Mouse (Mus musculus) liver, embryonic 14.5 days (tissue): ENCODE data around the gene Odr4. TPM values are rescaled to one million over a fixed set of nuclear protein-coding genes. Genes with fewer than 3 reads are reported as not detected.

Experiments used
- ATAC-seq: fragments of 200-750 bp; cut with Nextera tagmentation; 2 replicates; pipeline ENCODE4 v1.8.0; 2017; ENCODE audit warnings: moderate number of reproducible peaks, mild to moderate bottlenecking, moderate library complexity; ENCODE audit not compliant: insufficient read depth
- DNase-seq, 3 experiments: peaks; one replicate each; pipeline ENCODE4 v3.0.0-alpha.2; 2012 to 2013; ENCODE audit warnings: low read depth in 3 of 3, low spot score in 3 of 3
- H3K27ac ChIP-seq: fragments of 300-500 bp; sonication (generic); 2 replicates; pipeline ENCODE4 v1.5.1; 2014; ENCODE audit warnings: moderate library complexity, mild to moderate bottlenecking, control low read depth, inconsistent platforms
- H3K27me3 ChIP-seq: fragments of 300-500 bp; sonication (generic); 2 replicates; pipeline ENCODE4 v1.6.1; 2014; ENCODE audit warnings: mild to moderate bottlenecking, low read length, moderate library complexity; ENCODE audit not compliant: control insufficient read depth, insufficient read depth
- H3K36me3 ChIP-seq: fragments of 300-500 bp; sonication (generic); replicated peaks from 2 replicates; pipeline ENCODE4 v1.6.1; 2014; ENCODE audit warnings: low read depth; ENCODE audit not compliant: control insufficient read depth, insufficient read depth
- H3K4me1 ChIP-seq, 2 experiments: fragments of 200-500 bp in 1 of 2; fragments of 300-500 bp in 1 of 2; sonication (generic) in 1 of 2; replicated peaks; 2 replicates each; pipeline ENCODE4 v1.6.1; 2012 to 2014; ENCODE audit warnings: antibody characterized with exemption in 1 of 2, inconsistent platforms in 1 of 2, low read length in 1 of 2; ENCODE audit not compliant: control insufficient read depth in 2 of 2, insufficient read depth in 2 of 2
- H3K4me2 ChIP-seq: fragments of 300-500 bp; sonication (generic); 2 replicates; pipeline ENCODE4 v1.6.1; 2014; ENCODE audit warnings: low read depth, mild to moderate bottlenecking, control low read depth, moderate library complexity
- H3K4me3 ChIP-seq, 2 experiments: fragments of 200-500 bp in 1 of 2; fragments of 300-500 bp in 1 of 2; sonication (generic) in 1 of 2; 2 replicates each; pipeline ENCODE4 v1.5.1; 2012 to 2014; ENCODE audit warnings: low read depth in 2 of 2, low read length in 2 of 2, mild to moderate bottlenecking in 2 of 2, control low read depth in 1 of 2, inconsistent platforms in 1 of 2, moderate library complexity in 1 of 2; ENCODE audit not compliant: insufficient read depth in 1 of 2
- H3K9ac ChIP-seq: fragments of 300-500 bp; sonication (generic); replicated peaks from 2 replicates; pipeline ENCODE4 v1.6.1; 2014; ENCODE audit warnings: mild to moderate bottlenecking, control low read depth, moderate library complexity
- H3K9me3 ChIP-seq: fragments of 300-500 bp; sonication (generic); 2 replicates; pipeline ENCODE4 v1.6.1; 2016; ENCODE audit warnings: low read length, mixed read lengths; ENCODE audit not compliant: control insufficient read depth
- CTCF ChIP-seq: IDR thresholded peaks from 2 replicates; pipeline ENCODE4 v1.5.1; 2016; ENCODE audit warnings: antibody characterized with exemption, low read depth, control low read depth
- EP300 ChIP-seq: IDR thresholded peaks from 2 replicates; pipeline ENCODE4 v1.6.1; 2016; ENCODE audit warnings: antibody characterized with exemption, low read depth
- WGBS: fragments of 180-500 bp; shearing (Covaris S2); extraction: QIAGEN DNeasy Blood & Tissue Kit; methylation state at CpG from one replicate; pipeline ENCODE4 v1.1.7; 2014; ENCODE audit not compliant: insufficient replicate concordance; 5-methylcytosine and 5-hydroxymethylcytosine counted together
- polyA plus RNA-seq, 2 experiments: library from polyadenylated mRNA; depleted of rRNA in 1 of 2; stranded (reverse) in 1 of 2; unstranded in 1 of 2; fragments of >200 nt; fragmentation: Nextera tagmentation in 1 of 2; extraction: Ambion mirVana in 1 of 2; gene quantifications; 2 replicates each; pipeline versions ENCODE4 v1.2.1 to v1.2.3; 2012 to 2014

The Odr4 gene
- polyA plus RNA-seq, 2 experiments = 10.6 to 13.9 TPM

DNA sequence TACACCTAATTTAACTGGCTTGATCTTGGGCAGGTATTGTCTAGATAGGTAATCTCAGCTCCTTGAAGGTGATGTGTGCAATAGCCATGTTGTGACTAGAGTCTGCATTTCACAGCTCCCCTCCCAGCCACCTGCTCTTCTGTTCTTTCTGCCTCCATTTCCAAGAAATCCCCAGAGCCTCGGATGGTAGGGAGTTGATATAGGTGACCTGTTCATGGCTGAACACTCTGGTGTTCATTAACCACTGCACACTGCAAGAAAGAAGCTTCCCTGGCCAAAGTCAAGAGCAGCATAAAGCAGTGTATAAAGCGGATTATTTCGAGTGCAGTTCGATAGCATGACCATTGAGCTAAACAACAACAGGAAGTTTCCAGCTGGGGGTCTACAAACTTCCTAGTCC, 25.5 kb upstream of the Odr4 start:
- no peak for ATAC-seq
- WGBS = 73% methylated on average over 4 of the region's 4 CpGs
- no peaks in the 10 kb centered on the region for H3K4me1 ChIP-seq
- H3K36me3 ChIP-seq = peaks cover 73% of the 10 kb centered on the region
- H3K4me3 ChIP-seq = no peak overlapping the region
- H3K27me3 ChIP-seq = no peaks in the 10 kb centered on the region
- H3K27ac ChIP-seq = no peak overlapping the region
- H3K9ac ChIP-seq = no peak overlapping the region
- H3K9me3 ChIP-seq = no peaks in the 10 kb centered on the region
- no peak overlapping the region for H3K4me2 ChIP-seq
- DNase-seq = no peak
- TF ChIP-seq EP300 = no peak
- TF ChIP-seq CTCF = no peak

DNA sequence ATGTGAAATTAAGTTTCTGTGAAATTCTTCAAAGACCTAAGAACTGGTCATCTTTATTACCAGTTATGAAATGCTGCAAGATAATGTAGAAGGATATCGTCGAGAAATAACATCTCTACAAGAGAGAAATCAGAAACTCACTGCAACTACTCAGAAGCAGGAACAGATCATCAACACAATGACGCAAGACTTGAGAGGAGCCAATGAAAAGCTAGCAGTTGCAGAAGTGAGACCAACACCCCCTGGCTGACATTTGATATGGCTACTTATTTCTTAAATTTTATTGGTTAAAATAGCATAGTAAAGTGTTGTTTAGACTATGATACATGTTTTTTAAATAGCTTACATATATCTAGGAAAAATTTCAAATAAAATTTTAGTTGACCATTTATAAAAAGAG, 23.1 kb upstream of the Odr4 start:
- peaks cover 69% of the 10 kb centered on the region for H3K36me3 ChIP-seq
- no peaks in the 10 kb centered on the region for H3K9me3 ChIP-seq
- TF ChIP-seq EP300 (no peak), CTCF (no peak)
- no peak overlapping the region for H3K4me3 ChIP-seq
- H3K27ac ChIP-seq = no peak overlapping the region
- H3K4me2 ChIP-seq = no peak overlapping the region
- no peak overlapping the region for H3K9ac ChIP-seq
- no peaks in the 10 kb centered on the region for H3K4me1 ChIP-seq
- ATAC-seq = no peak
- no peaks in the 10 kb centered on the region for H3K27me3 ChIP-seq
- 82% methylated on average over 3 of the region's 3 CpGs for WGBS
- no peak for DNase-seq

DNA sequence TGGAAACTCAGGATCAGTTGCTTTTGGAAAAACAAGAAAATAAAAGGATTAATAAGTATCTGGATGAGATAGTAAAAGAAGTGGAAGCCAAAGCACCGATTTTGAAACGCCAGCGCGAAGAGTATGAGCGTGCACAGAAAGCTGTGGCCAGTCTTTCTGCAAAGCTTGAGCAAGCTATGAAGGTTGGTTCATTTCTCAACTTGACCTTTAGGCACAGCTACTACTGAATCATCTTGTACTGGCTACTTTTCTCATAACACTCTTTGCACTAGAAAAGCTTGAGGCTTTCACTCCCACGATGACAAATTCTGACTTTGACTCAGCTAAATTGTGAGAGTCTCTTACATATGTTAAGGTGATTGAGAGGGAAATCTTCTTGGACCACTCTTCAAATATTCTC, 17.1 kb upstream of the Odr4 start:
- 94% methylated on average over 6 of the region's 6 CpGs for WGBS
- peaks cover 63% of the 10 kb centered on the region for H3K36me3 ChIP-seq

DNA sequence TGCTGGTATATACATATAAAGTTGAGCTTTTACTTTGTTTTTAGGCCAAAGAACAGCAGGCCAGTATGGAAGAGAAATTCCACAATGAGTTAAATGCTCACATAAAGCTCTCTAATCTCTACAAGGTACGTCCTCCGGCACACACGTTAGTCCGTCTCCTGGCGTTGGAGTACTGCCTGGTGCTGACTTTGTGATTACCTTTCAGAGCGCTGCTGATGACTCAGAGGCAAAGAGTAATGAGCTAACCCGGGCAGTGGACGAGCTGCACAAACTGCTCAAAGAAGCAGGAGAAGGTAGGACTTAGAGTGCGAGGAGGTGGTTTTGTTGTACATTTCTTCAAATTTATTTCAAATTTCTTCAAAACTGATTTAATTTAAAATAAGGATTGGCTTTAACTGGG, 14.4 kb upstream of the Odr4 start:
- H3K27me3 ChIP-seq = no peaks in the 10 kb centered on the region
- peaks cover 56% of the 10 kb centered on the region for H3K36me3 ChIP-seq
- no peaks in the 10 kb centered on the region for H3K4me1 ChIP-seq
- 84% methylated on average over 9 of the region's 9 CpGs for WGBS
- no peak overlapping the region for H3K4me3 ChIP-seq
- no peak overlapping the region for H3K4me2 ChIP-seq
- H3K9me3 ChIP-seq = no peaks in the 10 kb centered on the region
- H3K9ac ChIP-seq = no peak overlapping the region
- DNase-seq (no peak), ATAC-seq (no peak)
- TF ChIP-seq EP300 (no peak), CTCF (no peak)
- no peak overlapping the region for H3K27ac ChIP-seq

More for the DNA sequence above, 17.1 kb upstream of the Odr4 start:
- Histone ChIP-seq H3K27me3 (no peaks in the 10 kb centered on the region), H3K4me2 (no peak overlapping the region), H3K4me3 (no peak overlapping the region), H3K9me3 (no peaks in the 10 kb centered on the region), H3K9ac (no peak overlapping the region), H3K4me1 (no peaks in the 10 kb centered on the region), H3K27ac (no peak overlapping the region)
- TF ChIP-seq EP300 (no peak), CTCF (no peak)
- DNase-seq = no peak
- ATAC-seq = no peak

DNA sequence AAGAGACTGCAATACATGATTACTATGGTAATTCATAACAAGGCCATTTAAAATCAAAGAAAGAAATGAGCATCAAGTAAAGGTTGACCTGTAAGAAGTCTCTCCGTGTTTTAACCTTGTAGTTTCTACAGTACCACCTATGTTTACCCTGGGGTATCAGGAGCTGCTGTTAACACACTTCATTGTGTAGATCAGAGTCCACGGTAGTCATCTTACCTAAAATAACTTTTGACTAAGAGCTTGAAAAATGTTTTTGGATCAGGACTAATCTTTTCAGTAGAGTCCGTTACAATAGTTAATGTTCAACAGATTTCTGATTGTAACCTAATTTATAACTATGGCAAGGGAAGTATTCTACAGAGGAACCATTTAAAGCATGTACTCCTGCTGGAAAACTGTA, 11.7 kb upstream of the Odr4 start:
- DNase-seq (no peak), ATAC-seq (no peak)
- WGBS = 85% methylated on average over 3 of the region's 3 CpGs

More for the DNA sequence above, 11.7 kb upstream of the Odr4 start:
- no peak overlapping the region for H3K4me3 ChIP-seq
- no peak overlapping the region for H3K9ac ChIP-seq
- H3K4me2 ChIP-seq = no peak overlapping the region
- peaks cover 51% of the 10 kb centered on the region for H3K36me3 ChIP-seq
- no peaks in the 10 kb centered on the region for H3K27me3 ChIP-seq
- no peak overlapping the region for H3K27ac ChIP-seq
- H3K4me1 ChIP-seq = no peaks in the 10 kb centered on the region
- no peaks in the 10 kb centered on the region for H3K9me3 ChIP-seq
- TF ChIP-seq CTCF = no peak
- TF ChIP-seq EP300 = no peak
